Mouse (Mus musculus): ENCODE results near the gene Id3. TPM values are rescaled to one million over a fixed set of nuclear protein-coding genes. Genes with fewer than 3 reads are reported as not detected.

The Id3 gene
- polyA plus RNA-seq (2012; rRNA removed) = 86.4 and 119 TPM in 2 replicates

GRCm38 (mm10) chr4:136143193-136143976 is at the start of gene Id3:
Gene Id3, plus strand, starts transcription at chr4:136143497.

GRCm38 (mm10) chr4:136172011-136172541 is 28.8 kb downstream of the Id3 start, which contains the start of gene E2f2:
Gene E2f2, plus strand, starts transcription at chr4:136172394.

Other genes starting within 250 kb of the Id3 start
- 0.04 and 0.08 TPM in 2 replicates for gene Cnr2, start 248.1 kb upstream of the Id3 start, polyA plus RNA-seq (2012; rRNA removed)
- gene Fuca1, start 222.8 kb upstream of the Id3 start, polyA plus RNA-seq (2012; rRNA removed) = 44.9 and 46.3 TPM in 2 replicates
- 52.7 and 58.3 TPM in 2 replicates for gene Hmgcl, start 197.0 kb upstream of the Id3 start, polyA plus RNA-seq (2012; rRNA removed)
- 52.2 and 53.0 TPM in 2 replicates for gene Gale, start 179.8 kb upstream of the Id3 start, polyA plus RNA-seq (2012; rRNA removed)
- 141 and 147 TPM in 2 replicates for gene Lypla2, start 170.9 kb upstream of the Id3 start, polyA plus RNA-seq (2012; rRNA removed)
- gene Pithd1, start 156.2 kb upstream of the Id3 start, polyA plus RNA-seq (2012; rRNA removed) = 65.7 and 68.3 TPM in 2 replicates
- gene Eloa, start 121.7 kb upstream of the Id3 start, polyA plus RNA-seq (2012; rRNA removed) = 18.9 TPM in 2 replicates
- gene Rpl11, start 90.1 kb upstream of the Id3 start, polyA plus RNA-seq (2012; rRNA removed) = 953 TPM in 2 replicates
- gene E2f2, start 28.9 kb downstream of the Id3 start, polyA plus RNA-seq (2012; rRNA removed) = 1.2 and 1.7 TPM in 2 replicates
- gene Asap3, start 62.9 kb downstream of the Id3 start, polyA plus RNA-seq (2012; rRNA removed) = 4.4 and 5.2 TPM in 2 replicates
- gene Tcea3, start 104.2 kb downstream of the Id3 start, polyA plus RNA-seq (2012; rRNA removed) = 0.60 and 2.1 TPM in 2 replicates
- gene Zfp46, start 141.2 kb downstream of the Id3 start, polyA plus RNA-seq (2012; rRNA removed) = 60.9 and 70.4 TPM in 2 replicates
- gene Hnrnpr, start 167.4 kb downstream of the Id3 start, polyA plus RNA-seq (2012; rRNA removed) = 136 and 139 TPM in 2 replicates

All from central nervous system, embryonic 18 days (tissue).